Mouse (Mus musculus) forebrain, postnatal 0 days (tissue): ENCODE results near the gene Skor1. TPM values are rescaled to one million over a fixed set of nuclear protein-coding genes. Genes with fewer than 3 reads are reported as not detected.
A peak's percentile ranks its signal among the peaks of the same experiment; 100 is the strongest.

Experiments
- ATAC-seq: fragments of 200-750 bp; cut with Nextera tagmentation; 2 replicates; pipeline ENCODE4 v1.8.0; 2017; ENCODE audit warnings: mild to moderate bottlenecking, moderate library complexity
- DNase-seq: peaks from one replicate; pipeline ENCODE4 v3.0.0-alpha.2; 2015
- H3K27ac ChIP-seq: fragments of 300-500 bp; sonication (generic); 2 replicates; pipeline ENCODE4 v1.5.1; 2014; ENCODE audit warnings: low read depth, mild to moderate bottlenecking, antibody characterized with exemption, low read length, moderate library complexity, mixed read lengths
- H3K27me3 ChIP-seq: fragments of 300-500 bp; sonication (generic); 2 replicates; pipeline ENCODE4 v1.6.1; 2014; ENCODE audit warnings: mild to moderate bottlenecking, low read length, mixed read lengths; ENCODE audit not compliant: insufficient read depth
- H3K36me3 ChIP-seq: fragments of 300-500 bp; sonication (generic); 2 replicates; pipeline ENCODE4 v1.6.1; 2014; ENCODE audit warnings: mild to moderate bottlenecking, moderate library complexity; ENCODE audit not compliant: insufficient read depth
- H3K4me1 ChIP-seq: fragments of 300-500 bp; sonication (generic); 2 replicates; pipeline ENCODE4 v1.6.1; 2014; ENCODE audit warnings: antibody characterized with exemption; ENCODE audit not compliant: insufficient read depth
- H3K4me2 ChIP-seq: fragments of 300-500 bp; sonication (generic); 2 replicates; pipeline ENCODE4 v1.6.1; 2014; ENCODE audit warnings: low read depth, mild to moderate bottlenecking, moderate library complexity
- H3K4me3 ChIP-seq: fragments of 300-500 bp; sonication (generic); 2 replicates; pipeline ENCODE4 v1.5.1; 2014; ENCODE audit warnings: low read depth, low read length, mixed read lengths
- H3K9ac ChIP-seq: fragments of 300-500 bp; sonication (generic); 2 replicates; pipeline ENCODE4 v1.6.1; 2014; ENCODE audit warnings: mild to moderate bottlenecking
- H3K9me3 ChIP-seq: fragments of 300-500 bp; sonication (generic); 2 replicates; pipeline ENCODE4 v1.6.1; 2016; ENCODE audit warnings: low read length
- CTCF ChIP-seq: sonication (generic); IDR thresholded peaks from 2 replicates; pipeline ENCODE4 v1.5.1; 2016; ENCODE audit warnings: antibody characterized with exemption, control low read depth, low read depth
- WGBS: fragments of 180-500 bp; shearing (Covaris S2); extraction: QIAGEN DNeasy Blood & Tissue Kit; methylation state at CpG from one replicate; pipeline ENCODE4 v1.1.7; 2014; 5-methylcytosine and 5-hydroxymethylcytosine counted together
- polyA plus RNA-seq: library from polyadenylated mRNA; unstranded; fragments of >200 nt; fragmentation: Nextera tagmentation; extraction: Ambion mirVana; gene quantifications from 2 replicates; pipeline ENCODE4 v1.2.1, GENCODE M21; 2015
- total RNA-seq: library from RNA; depleted of rRNA; stranded (reverse); fragments of >200 nt; gene quantifications from 2 replicates; pipeline ENCODE4 v1.2.3, GENCODE M21; 2014; rRNA removed

The Skor1 gene
- total RNA-seq (0.69 and 1.0 TPM in 2 replicates), polyA plus RNA-seq (0.30 and 0.35 TPM in 2 replicates)

DNA sequence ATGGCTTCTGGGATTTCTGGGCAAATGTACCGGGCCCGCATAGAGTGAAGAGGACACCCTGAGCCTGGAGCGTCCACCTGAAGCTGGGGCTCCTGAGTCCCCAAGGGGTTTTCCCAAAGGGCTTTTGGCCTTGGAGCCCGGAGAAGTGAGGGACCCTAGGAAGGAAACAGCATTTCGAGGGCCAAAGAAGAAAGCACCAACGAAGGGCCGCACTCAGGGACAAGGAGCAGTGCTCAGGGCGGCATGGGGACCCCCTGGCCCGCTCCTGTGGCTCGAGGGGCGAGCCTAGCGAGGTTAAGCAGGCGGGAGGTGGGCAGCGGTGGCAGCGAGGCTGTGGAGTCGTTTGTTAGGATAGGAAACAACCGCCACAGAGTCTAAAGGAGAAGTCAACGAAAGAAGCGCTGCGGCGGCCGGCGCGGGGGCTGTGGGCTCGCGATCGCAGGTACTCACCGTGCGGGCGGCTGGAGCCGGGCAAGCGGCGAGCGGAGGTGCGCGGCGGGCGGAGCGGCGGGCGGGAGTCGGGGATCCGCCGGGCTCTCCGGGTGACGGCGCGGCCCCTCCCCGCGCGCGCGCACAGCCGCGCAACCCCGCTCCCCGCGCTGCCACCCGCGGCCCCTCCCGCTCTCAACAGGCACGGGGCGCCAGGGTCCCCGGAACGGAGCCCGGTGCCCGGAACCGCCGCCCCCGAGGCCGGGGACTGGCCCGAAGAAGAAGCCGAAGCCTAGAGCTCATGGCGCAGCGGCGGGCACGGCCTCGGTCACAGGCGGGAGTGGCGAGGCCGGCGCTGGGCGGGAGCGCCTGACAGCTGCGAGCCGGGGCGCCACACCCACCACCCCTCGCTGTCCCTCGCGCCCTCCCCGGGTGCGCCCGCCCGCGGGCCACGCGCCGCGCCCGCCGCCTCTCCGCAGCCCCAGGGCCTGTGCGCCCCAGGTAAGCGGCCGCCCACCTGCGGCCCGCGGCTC lies at the start of gene Skor1:
Gene Skor1, minus strand, starts transcription at position 552 of the 962 bp plus-strand sequence.
- Histone ChIP-seq H3K4me1 (peaks cover 6% of the 10 kb centered on the region; the same call in 1 of the 2 replicates), H3K9me3 (no peaks in the 10 kb centered on the region), H3K27ac (no peak within 1 kb of the TSS), H3K27me3 (peaks cover 74% of the 10 kb centered on the region), H3K4me2 (peak within 1 kb of the TSS; percentile 59), H3K9ac (no peak within 1 kb of the TSS), H3K4me3 (peak within 1 kb of the TSS; percentile 37), H3K36me3 (no peaks in the 10 kb centered on the region)
- WGBS: 3% methylated on average over 79 of the region's 108 CpGs
- no peak for TF ChIP-seq CTCF
- DNase-seq (peak; percentile 59), ATAC-seq (no peak; the same call in 1 of the 2 replicates)

DNA sequence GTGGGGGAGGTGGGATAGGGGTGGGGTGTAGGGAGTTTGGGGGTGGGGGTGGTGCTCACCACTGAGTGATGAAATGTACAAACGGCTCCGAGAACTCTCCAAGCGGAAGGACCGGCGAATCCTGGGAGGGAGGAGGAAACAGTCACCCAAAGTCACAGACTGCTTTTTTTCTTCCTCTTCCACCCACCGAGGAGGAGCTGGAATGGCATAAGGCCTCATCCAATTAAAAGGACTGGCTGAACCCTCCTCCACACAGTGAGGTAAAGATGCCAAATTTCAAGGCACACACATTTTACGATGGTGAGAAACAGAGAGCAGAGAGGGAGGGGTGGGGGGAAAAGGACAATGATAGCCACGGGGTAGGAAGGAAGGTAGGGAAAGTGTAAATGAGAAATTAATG lies 48.5 kb upstream of the Skor1 start:
- WGBS: 13% methylated on average over 8 of the region's 8 CpGs

DNA sequence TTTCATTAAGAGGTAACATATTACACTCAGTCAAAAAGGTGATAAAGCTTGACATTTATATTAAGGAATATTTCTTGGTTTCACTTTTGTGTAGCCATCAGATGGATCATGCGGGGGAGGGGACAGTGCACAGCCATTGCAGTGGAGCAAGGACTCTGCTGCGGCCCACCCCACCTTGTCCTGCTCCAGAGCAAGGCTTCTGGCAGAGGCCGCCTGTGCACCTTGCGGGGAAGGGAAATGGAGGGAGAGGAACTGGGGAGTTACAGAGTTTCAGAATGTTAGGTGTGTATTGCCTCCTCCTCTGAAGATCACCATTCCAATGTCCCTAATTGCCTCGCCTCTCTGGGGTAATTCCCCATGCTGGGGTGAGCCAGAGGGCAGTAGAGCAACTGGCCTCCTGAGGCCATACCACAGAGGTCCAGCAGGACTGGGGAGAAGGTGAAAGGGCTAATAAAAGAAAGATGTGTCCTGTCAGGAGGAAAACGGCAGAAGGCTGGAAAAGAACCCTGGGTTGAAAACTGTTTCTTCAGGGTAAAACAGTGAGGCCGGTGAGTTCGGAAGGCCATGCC lies 47.4 kb upstream of the Skor1 start:
- Histone ChIP-seq H3K4me1 (peaks cover 5% of the 10 kb centered on the region; the same call in 1 of the 2 replicates), H3K27me3 (no peaks in the 10 kb centered on the region), H3K9ac (no peak overlapping the region), H3K36me3 (no peaks in the 10 kb centered on the region), H3K4me3 (no peak overlapping the region), H3K4me2 (no peak overlapping the region), H3K27ac (no peak overlapping the region), H3K9me3 (no peaks in the 10 kb centered on the region)
- no peak for TF ChIP-seq CTCF
- ATAC-seq (no peak), DNase-seq (no peak)
- 62% methylated on average over 8 of the region's 8 CpGs for WGBS

More for the DNA sequence above, 48.5 kb upstream of the Skor1 start:
- Histone ChIP-seq H3K4me3 (no peak overlapping the region), H3K9ac (no peak overlapping the region), H3K9me3 (no peaks in the 10 kb centered on the region), H3K4me2 (no peak overlapping the region), H3K27me3 (no peaks in the 10 kb centered on the region), H3K4me1 (peaks cover 5% of the 10 kb centered on the region; the same call in 1 of the 2 replicates), H3K36me3 (no peaks in the 10 kb centered on the region), H3K27ac (no peak overlapping the region)
- ATAC-seq: peak; percentile 45; the same call in 1 of the 2 replicates
- TF ChIP-seq CTCF: no peak
- DNase-seq: no peak

DNA sequence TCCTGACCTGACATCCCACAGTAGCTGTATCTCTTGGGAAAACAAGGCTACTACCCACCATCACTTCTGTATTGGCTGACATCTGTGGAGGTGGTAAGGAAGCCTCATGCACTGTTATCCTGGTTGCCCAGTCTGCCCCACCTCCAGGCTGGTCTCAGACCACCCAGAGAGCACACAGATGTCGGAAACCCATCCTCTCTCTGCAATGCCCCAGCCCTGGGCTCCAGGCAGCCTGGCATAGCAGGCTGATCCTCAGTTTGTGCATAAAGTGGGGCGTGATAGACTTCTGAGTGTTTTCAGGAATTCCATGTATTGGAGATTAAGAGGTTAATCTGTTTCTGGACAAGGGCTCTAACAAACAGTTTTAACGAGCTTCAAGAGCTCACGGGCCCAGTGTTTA lies 46.8 kb upstream of the Skor1 start:
- H3K4me3 ChIP-seq: no peak overlapping the region
- no peak overlapping the region for H3K27ac ChIP-seq
- H3K4me1 ChIP-seq: peaks cover 5% of the 10 kb centered on the region; the same call in 1 of the 2 replicates
- 28% methylated on average over 4 of the region's 4 CpGs for WGBS
- H3K27me3 ChIP-seq: no peaks in the 10 kb centered on the region
- ATAC-seq (no peak), DNase-seq (no peak)
- no peak for TF ChIP-seq CTCF
- H3K9ac ChIP-seq: no peak overlapping the region
- no peak overlapping the region for H3K4me2 ChIP-seq
- H3K36me3 ChIP-seq: no peaks in the 10 kb centered on the region
- H3K9me3 ChIP-seq: no peaks in the 10 kb centered on the region

DNA sequence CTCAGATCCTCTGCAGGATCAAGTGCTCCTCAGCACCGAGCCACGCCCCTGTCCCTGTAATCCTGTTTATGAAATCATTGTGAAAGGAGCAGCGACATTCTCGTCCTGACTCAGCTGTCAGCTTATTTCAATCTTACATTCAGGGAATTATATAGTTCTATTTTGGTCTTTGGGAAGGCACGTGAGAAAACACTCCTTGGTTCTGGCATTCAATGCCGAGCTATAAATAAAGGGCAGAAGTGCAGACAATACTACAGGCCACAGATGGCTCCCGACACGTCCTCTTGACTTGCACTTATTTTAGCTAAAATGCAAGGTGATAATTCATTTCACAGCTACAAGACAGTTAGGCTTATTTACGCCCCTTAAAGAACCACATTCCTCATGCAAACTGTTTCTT lies 46.0 kb upstream of the Skor1 start:
- WGBS: 52% methylated on average over 9 of the region's 9 CpGs
- Histone ChIP-seq H3K27me3 (no peaks in the 10 kb centered on the region), H3K27ac (no peak overlapping the region), H3K36me3 (no peaks in the 10 kb centered on the region), H3K9ac (no peak overlapping the region), H3K9me3 (no peaks in the 10 kb centered on the region), H3K4me2 (no peak overlapping the region), H3K4me1 (peaks cover 5% of the 10 kb centered on the region; the same call in 1 of the 2 replicates), H3K4me3 (no peak overlapping the region)
- TF ChIP-seq CTCF: no peak
- no peak for DNase-seq
- ATAC-seq: no peak; the same call in 1 of the 2 replicates

DNA sequence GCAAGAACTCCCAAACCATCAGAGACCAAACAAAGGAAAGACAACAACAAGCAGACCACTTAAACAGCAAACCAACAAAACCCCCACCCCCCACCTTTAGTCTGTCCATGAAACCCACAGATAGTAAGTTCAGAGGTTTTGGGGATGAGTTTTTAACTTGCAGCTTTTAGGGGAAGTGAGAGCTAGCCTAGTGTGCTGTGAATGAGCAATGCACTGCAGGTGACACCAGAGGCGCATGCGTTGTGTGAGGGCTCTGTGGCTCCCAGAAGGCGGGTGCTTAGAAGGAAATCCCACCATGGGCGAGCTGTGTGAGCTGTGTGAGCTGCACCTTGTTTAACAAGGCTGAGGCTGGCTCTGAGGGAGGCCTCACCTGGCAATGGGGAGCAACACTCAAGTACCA lies 44.0 kb upstream of the Skor1 start:
- Histone ChIP-seq H3K4me3 (no peak overlapping the region), H3K27me3 (no peaks in the 10 kb centered on the region), H3K27ac (no peak overlapping the region), H3K9ac (no peak overlapping the region), H3K36me3 (no peaks in the 10 kb centered on the region), H3K4me1 (peaks cover 2% of the 10 kb centered on the region; the same call in 1 of the 2 replicates), H3K9me3 (no peaks in the 10 kb centered on the region), H3K4me2 (no peak overlapping the region)
- WGBS: 72% methylated on average over 4 of the region's 4 CpGs
- no peak for ATAC-seq
- no peak for TF ChIP-seq CTCF
- DNase-seq: no peak

DNA sequence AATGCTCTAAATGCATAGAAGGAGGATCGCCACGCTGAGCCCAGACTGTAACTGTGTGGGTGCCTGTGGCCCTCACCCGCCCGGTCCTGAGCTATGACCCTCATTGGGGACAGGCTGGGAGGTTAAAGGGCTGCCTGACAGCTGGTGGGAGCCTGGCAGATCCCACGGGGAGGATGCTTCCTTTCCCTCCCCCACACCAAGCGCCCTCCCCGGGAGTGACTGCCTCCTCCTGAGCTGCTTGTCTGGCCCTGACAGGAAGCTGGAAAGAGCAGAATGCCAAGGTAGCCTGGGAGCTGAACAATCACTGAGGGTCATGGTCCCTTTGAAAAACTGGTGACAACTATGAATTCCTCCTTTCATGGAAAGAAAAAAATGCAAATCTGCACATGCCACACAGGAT lies 38.5 kb upstream of the Skor1 start:
- ATAC-seq (no peak), DNase-seq (no peak)
- H3K9me3 ChIP-seq: no peaks in the 10 kb centered on the region
- H3K27me3 ChIP-seq: no peaks in the 10 kb centered on the region
- no peak overlapping the region for H3K27ac ChIP-seq
- no peak overlapping the region for H3K4me2 ChIP-seq
- no peak for TF ChIP-seq CTCF
- H3K4me3 ChIP-seq: no peak overlapping the region
- WGBS: 33% methylated on average over 7 of the region's 7 CpGs
- no peak overlapping the region for H3K9ac ChIP-seq
- 0 out of 2 replicates have a peak, but pooled peaks cover 5% of the 10 kb centered on the region for H3K36me3 ChIP-seq
- H3K4me1 ChIP-seq: no peaks in the 10 kb centered on the region
